Comparison of ENCODE assay signal across 19 mouse cellular contexts in the genomic region with DNA sequence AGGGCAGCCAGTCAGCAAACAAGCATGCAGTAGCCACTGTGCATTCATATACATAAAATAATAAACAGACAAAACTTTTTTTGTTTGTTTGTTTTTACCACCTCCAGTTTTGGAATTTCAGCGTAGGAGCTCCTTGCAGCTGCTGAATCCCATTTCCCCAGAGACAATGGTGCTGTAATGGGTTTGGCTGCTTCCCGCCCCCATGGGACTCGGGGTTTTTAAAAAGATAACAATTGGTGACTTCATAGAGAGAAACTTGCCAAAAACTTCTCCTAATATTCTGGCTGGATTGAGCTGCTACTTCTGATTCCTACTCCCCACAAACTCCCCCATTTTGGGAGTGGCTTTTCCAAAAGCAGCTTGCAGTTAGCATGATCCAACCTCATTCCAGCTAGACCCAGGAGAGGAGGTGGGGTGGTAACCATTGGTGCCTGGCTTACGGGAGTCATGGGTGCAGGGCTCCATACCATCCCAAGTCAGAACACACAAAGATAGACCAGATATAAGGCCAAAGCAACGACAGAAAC. TPM values are rescaled to one million over a fixed set of nuclear protein-coding genes. Genes with fewer than 3 reads are reported as not detected.
DNase-seq lines count a peak whose midpoint lies in the region; ATAC-seq lines count a peak whose summit lies in the region.
"Had no signal": no experiment of that assay in that cellular context is flagged by ENCODE, and none has a peak within 500 bp of the region (broad histone marks: within the 10 kb centered on the region; RNA-seq: fewer than 3 reads in every experiment).

No protein-coding gene starts in this region.

- H3K4me1 ChIP-seq in heart, embryonic 11.5 days (ENCODE audit: control insufficient read depth, insufficient read depth, low read length) = no peaks in the 10 kb centered on the region
- H3K4me1 ChIP-seq: heart, embryonic 15.5 days; limb, embryonic 12.5 days had no signal

- no peak overlapping the region for H3K27ac ChIP-seq in heart, embryonic 11.5 days (ENCODE audit: low read depth, low read length)
- H3K27ac ChIP-seq: heart, embryonic 15.5 days; limb, embryonic 12.5 days had no signal

- intact Hi-C loops in heart, postnatal 25 days (cut with DNase I) = no loop called here

- H3K9ac ChIP-seq in heart, embryonic 11.5 days (ENCODE audit: low read depth, low read length) = no peak overlapping the region
- H3K9ac ChIP-seq: heart, embryonic 15.5 days; limb, embryonic 12.5 days had no signal

- no peaks in the 10 kb centered on the region for H3K27me3 ChIP-seq in heart, embryonic 11.5 days (ENCODE audit: control insufficient read depth, insufficient read depth, low read length)
- H3K27me3 ChIP-seq: heart, embryonic 15.5 days; limb, embryonic 12.5 days had no signal

- WGBS in heart, embryonic 11.5 days (ENCODE audit: insufficient replicate concordance) = 57% methylated on average over 5 of the region's 5 CpGs

- ATAC-seq in heart, embryonic 11.5 days (replicated peaks; ENCODE audit: insufficient number of reproducible peaks, low FRiP score, low TSS enrichment) = no peak

- no peak overlapping the region for H3K4me2 ChIP-seq in heart, embryonic 11.5 days
- H3K4me2 ChIP-seq: heart, embryonic 15.5 days; limb, embryonic 12.5 days had no signal

- no peak overlapping the region for H3K4me3 ChIP-seq in heart, embryonic 11.5 days (ENCODE audit: low read depth, low read length)
- H3K4me3 ChIP-seq: heart, embryonic 15.5 days; limb, embryonic 12.5 days had no signal

- peak; percentile 97 for DNase-seq in heart, adult 11 months
- DNase-seq in lung, postnatal 10 days = peak; percentile 5
- no peak for DNase-seq in lung, postnatal 36 days
- peak; percentile 56 to 62 for DNase-seq in gastrocnemius, adult 8-10 months (ENCODE audit: low spot score in 2 of 2)
- DNase-seq in heart, postnatal 25 days (ENCODE audit: low spot score) = peak; percentile 31
- DNase-seq in right cerebral cortex, postnatal 14 days = no peak
- no peak for DNase-seq in retina, embryonic 14.5 days (ENCODE audit: low spot score)
- DNase-seq: cerebellum, adult 9-10 months; kidney, postnatal 14 days; right cerebral cortex, postnatal 25 days; thymus, adult 2 months had no signal

- H3K9me3 ChIP-seq in heart, embryonic 11.5 days (replicated peaks; ENCODE audit: control insufficient read depth, low read length) = no peaks in the 10 kb centered on the region
- H3K9me3 ChIP-seq: heart, embryonic 15.5 days; limb, embryonic 12.5 days had no signal

- no peaks in the 10 kb centered on the region for H3K36me3 ChIP-seq in heart, embryonic 11.5 days (ENCODE audit: control insufficient read depth, insufficient read depth, low read length)
- H3K36me3 ChIP-seq: heart, embryonic 15.5 days; limb, embryonic 12.5 days had no signal

RNA-seq across cellular contexts. Expression of a gene that starts 29.7 kb away (rescaled TPM):
- polyA plus RNA-seq in heart, embryonic 11.5 days (2014; fragmentation: Nextera tagmentation; extraction: Ambion mirVana) = 0.16 and 0.37 TPM in 2 replicates
- not detected for total RNA-seq in gastrocnemius, adult 8-10 months (2022)
- total RNA-seq in heart, postnatal 25 days (2021) = not detected
- total RNA-seq: megakaryocyte progenitor cell, adult 5-6 weeks had no signal
- polyA plus RNA-seq: heart, embryonic 15.5 days; limb, embryonic 12.5 days; liver, embryonic 16.5 days; neural tube, embryonic 14.5 days had no signal

RNA-seq across cellular contexts. Expression of a gene that starts 32.8 kb away (rescaled TPM):
- 1,098 and 1,138 TPM in 2 replicates for polyA plus RNA-seq in heart, embryonic 11.5 days (2014; fragmentation: Nextera tagmentation; extraction: Ambion mirVana)
- 10 to 100 TPM; 15.7 to 28.1 (median 22.3) TPM for total RNA-seq in gastrocnemius, adult 8-10 months (2022)
- 100 to 1,000 TPM; 131 to 156 TPM for total RNA-seq in heart, postnatal 25 days (2021)
- total RNA-seq: megakaryocyte progenitor cell, adult 5-6 weeks had no signal

RNA-seq across cellular contexts. Expression of a gene that starts 43.8 kb away (rescaled TPM):
- not detected in 2 replicates for polyA plus RNA-seq in heart, embryonic 11.5 days (2014; fragmentation: Nextera tagmentation; extraction: Ambion mirVana)
- not detected for total RNA-seq in gastrocnemius, adult 8-10 months (2022)
- total RNA-seq in heart, postnatal 25 days (2021) = not detected
- total RNA-seq: ES-E14; left cerebral cortex, adult 18-20 months; megakaryocyte progenitor cell, adult 5-6 weeks had no signal
- polyA plus RNA-seq: limb, embryonic 12.5 days; neural tube, embryonic 14.5 days had no signal

Comparison
In these comparisons a context has a peak if more than half of its experiments do, and no peak if none do; other contexts are left out.
1. DNase-seq: peak in heart, adult 11 months (single experiment), lung, postnatal 10 days (single experiment), gastrocnemius, adult 8-10 months (2 of 2) and heart, postnatal 25 days (single experiment); none in lung, postnatal 36 days (single experiment), right cerebral cortex, postnatal 14 days (single experiment) and retina, embryonic 14.5 days (single experiment).
2. RNA of a gene that starts 32.8 kb away (total RNA-seq): 131 to 156 TPM in heart, postnatal 25 days; 15.7 to 28.1 TPM in gastrocnemius, adult 8-10 months; every median in the first group is over 4 times any median in the second.